Mouse (Mus musculus): ENCODE results near the gene Mtfmt. TPM values are rescaled to one million over a fixed set of nuclear protein-coding genes. Genes with fewer than 3 reads are reported as not detected.
A peak's percentile ranks its signal among the peaks of the same experiment; 100 is the strongest.

Mtfmt gene
- total RNA-seq, 2 experiments from 2014 or later: 4.3 to 5.7 TPM

DNA sequence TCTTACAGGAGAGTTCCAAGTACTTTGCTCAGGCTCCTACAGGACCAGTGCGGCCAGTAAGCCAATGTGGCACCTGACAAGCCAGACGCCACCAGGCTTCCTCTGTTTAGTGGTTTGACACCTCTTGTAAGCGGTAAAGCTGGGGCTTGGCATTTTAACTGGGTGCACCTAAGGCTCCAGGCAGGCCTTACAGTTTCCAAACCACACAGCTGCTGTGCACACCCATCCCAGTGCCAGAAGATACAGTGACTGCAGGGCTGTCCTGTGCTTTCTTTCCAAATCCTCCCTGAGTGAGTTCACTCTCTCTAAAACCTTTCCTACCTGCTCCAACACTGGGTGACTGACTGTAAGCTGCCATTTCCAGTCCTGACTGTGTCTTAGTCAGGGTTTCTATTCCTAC is 55.9 kb downstream of the Mtfmt start:
- H3K27ac ChIP-seq: no peak overlapping the region
- no peak for DNase-seq
- no peak for TF ChIP-seq CTCF (IDR thresholded peaks at IDR 0.05)

DNA sequence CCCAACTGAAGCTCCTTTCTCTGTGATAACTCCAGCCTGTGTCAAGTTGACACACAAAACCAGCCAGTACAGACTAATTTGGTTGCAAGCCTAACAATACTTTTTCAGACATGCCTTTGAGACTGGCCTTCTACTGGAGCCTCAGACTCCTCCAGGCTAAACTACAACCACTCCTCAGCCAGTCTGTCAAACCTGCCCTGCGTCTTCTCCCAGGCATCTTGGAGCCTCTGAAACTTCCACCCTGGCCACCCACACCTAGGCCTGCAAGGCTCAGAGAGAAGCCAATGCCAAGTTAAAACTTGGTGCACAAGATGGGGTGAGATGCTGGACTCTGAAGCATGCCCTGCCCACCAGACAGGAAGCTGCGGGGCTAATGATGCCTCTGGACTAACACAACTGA is 56.8 kb downstream of the Mtfmt start:
- H3K27ac ChIP-seq: no peak overlapping the region
- DNase-seq: no peak
- intact Hi-C loops (cut with DNase I): no loop called here
- no peak overlapping the region for H3K4me3 ChIP-seq
- no peak for TF ChIP-seq CTCF (IDR thresholded peaks at IDR 0.05)

More for the DNA sequence above, 55.9 kb downstream of the Mtfmt start:
- H3K4me3 ChIP-seq: no peak overlapping the region
- intact Hi-C loops (cut with DNase I): no loop called here

DNA sequence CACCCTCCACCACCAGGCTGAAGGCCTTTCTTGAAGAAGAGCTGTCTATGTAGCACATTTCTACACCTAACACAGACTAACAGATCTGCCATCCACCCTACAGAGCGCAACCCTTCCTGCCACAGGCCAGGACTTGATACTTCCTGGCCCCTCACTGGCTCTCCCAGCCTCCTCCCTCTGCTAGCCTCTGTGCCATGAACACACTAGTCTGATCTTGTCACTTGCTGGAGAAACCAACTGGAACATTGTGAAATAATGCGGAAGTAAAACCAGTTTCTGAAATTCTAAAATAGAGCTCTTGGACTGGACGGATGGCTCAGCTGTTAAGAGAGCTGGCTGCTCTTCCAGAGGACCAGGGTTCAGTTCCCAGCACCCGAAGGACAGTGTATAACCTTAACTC is 57.3 kb downstream of the Mtfmt start:
- no peak for TF ChIP-seq CTCF (IDR thresholded peaks at IDR 0.05)
- intact Hi-C loops (cut with DNase I): no loop called here
- no peak overlapping the region for H3K4me3 ChIP-seq
- DNase-seq: no peak
- no peak overlapping the region for H3K27ac ChIP-seq

DNA sequence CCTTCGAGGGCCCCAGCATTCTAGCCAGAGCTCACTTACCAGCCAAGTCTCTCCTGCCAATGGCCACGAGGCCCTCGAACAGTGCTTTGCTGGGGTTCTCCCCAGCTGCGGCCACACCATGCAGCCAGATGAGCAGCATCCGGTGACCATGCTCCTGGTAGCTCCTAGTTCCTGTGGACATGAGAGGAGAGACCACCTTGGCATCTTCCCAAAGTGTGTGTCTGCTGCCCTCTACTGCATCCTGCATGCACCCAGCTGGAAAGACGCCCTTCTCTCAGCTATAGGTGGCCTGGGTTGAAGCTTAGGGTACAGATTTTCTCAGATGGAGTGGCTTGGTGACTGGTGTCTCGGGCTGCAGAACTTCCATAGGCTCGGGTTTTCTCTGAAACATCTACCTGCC is 66.6 kb downstream of the Mtfmt start:
- peak; percentile 6; the same call in 1 of the 2 replicates for TF ChIP-seq CTCF (IDR thresholded peaks at IDR 0.05)
- intact Hi-C loops (cut with DNase I): no loop called here
- no peak overlapping the region for H3K27ac ChIP-seq
- H3K4me3 ChIP-seq: no peak overlapping the region
- DNase-seq: no peak

Other genes starting within 250 kb of the Mtfmt start
- 1 to 10 TPM; 3.6 to 3.9 TPM for gene Parp16, start 240.4 kb upstream of the Mtfmt start, total RNA-seq (2021)
- 10 to 100 TPM; 13.0 to 35.4 TPM for gene Cilp, start 170.6 kb upstream of the Mtfmt start, total RNA-seq (2021)
- gene Clpx, start 141.5 kb upstream of the Mtfmt start, total RNA-seq (2021): 10 to 100 TPM; 54.0 to 72.6 TPM
- 10 to 100 TPM; 10.1 to 19.5 TPM for gene Pdcd7, start 89.7 kb upstream of the Mtfmt start, total RNA-seq (2021)
- gene Ubap1l, start 74.7 kb upstream of the Mtfmt start, total RNA-seq (2021): 1 to 10 TPM in 1 of 2 experiments, under 1 TPM in 1; 0.43 to 1.1 TPM
- 10 to 100 TPM in 1 of 2 experiments, 1 to 10 TPM in 1; 7.8 to 19.5 TPM for gene Kbtbd13, start 44.1 kb upstream of the Mtfmt start, total RNA-seq (2021)
- 1 to 10 TPM; 3.1 to 3.3 TPM for gene Rasl12, start 37.3 kb upstream of the Mtfmt start, total RNA-seq (2021)
- not detected for gene Slc51b, start 12.8 kb upstream of the Mtfmt start, total RNA-seq (2021)
- 1 to 10 TPM; 6.1 to 6.6 TPM for gene Spg21, start 25.2 kb downstream of the Mtfmt start, total RNA-seq (2021)
- gene Ankdd1a, start 84.4 kb downstream of the Mtfmt start, total RNA-seq (2021): not detected
- 1 to 10 TPM; 4.4 to 4.5 TPM for gene Plekho2, start 144.3 kb downstream of the Mtfmt start, total RNA-seq (2021)
- gene Pif1, start 151.4 kb downstream of the Mtfmt start, total RNA-seq (2021): not detected
- 1 to 10 TPM in 1 of 2 experiments, under 1 TPM in 1; 0.99 to 1.8 TPM for gene Rbpms2, start 193.9 kb downstream of the Mtfmt start, total RNA-seq (2021)
- gene Oaz2, start 232.2 kb downstream of the Mtfmt start, total RNA-seq (2021): 100 to 1,000 TPM; 195 to 201 TPM